Mouse (Mus musculus) myocyte (in vitro differentiated cells): ENCODE measurements around the gene Ms4a10.

Experiments used
- MAX ChIP-seq: IDR thresholded peaks from one replicate; pipeline ENCODE4 v1.6.1; 2011; ENCODE audit warnings: low read depth, mild to moderate bottlenecking, control low read depth
- MYOD1 ChIP-seq, 3 experiments: IDR thresholded peaks; one replicate each; pipeline ENCODE4 v1.6.1; 2011; ENCODE audit warnings: control low read depth in 2 of 3, low read depth in 2 of 3, mild to moderate bottlenecking in 2 of 3, moderate library complexity in 1 of 3; ENCODE audit not compliant: insufficient read length in 2 of 3, control insufficient read depth in 1 of 3
- POLR2A ChIP-seq: IDR thresholded peaks from one replicate; pipeline ENCODE4 v1.6.1; 2011; ENCODE audit warnings: low read depth, mild to moderate bottlenecking, control low read depth, moderate library complexity; ENCODE audit not compliant: insufficient read length
- TCF12 ChIP-seq: IDR thresholded peaks from one replicate; pipeline ENCODE4 v1.6.1; 2011; ENCODE audit warnings: mild to moderate bottlenecking, control low read depth; ENCODE audit not compliant: poor library complexity, insufficient read depth, severe bottlenecking
- TCF3 ChIP-seq: IDR thresholded peaks from one replicate; pipeline ENCODE4 v1.6.1; 2011; ENCODE audit warnings: low read depth, control low read depth; ENCODE audit not compliant: insufficient read length

GRCm38 (mm10) chr19:10946506-10946905, 28.0 kb downstream of the Ms4a10 start:
- TF ChIP-seq MYOD1 (IDR thresholded peaks at IDR 0.05; ENCODE audit: control insufficient read depth in 1 of 3, insufficient read length in 2 of 3, low read depth in 2 of 3) (no peak), POLR2A (no peak), MAX (no peak), TCF12 (no peak), TCF3 (no peak)
